Mouse (Mus musculus) testis, adult 2 months (tissue): ENCODE measurements around the gene Rab3d. TPM values are rescaled to one million over a fixed set of nuclear protein-coding genes. Genes with fewer than 3 reads are reported as not detected.

Experiments used
- H3K27ac ChIP-seq: fragments of 200-500 bp; 2 replicates; pipeline ENCODE4 v1.5.1; 2012; ENCODE audit warnings: low read depth, low read length; ENCODE audit not compliant: control insufficient read depth, insufficient read depth
- H3K27me3 ChIP-seq: fragments of 200-500 bp; 2 replicates; pipeline ENCODE4 v1.6.1; 2012; ENCODE audit warnings: mild to moderate bottlenecking, low read length, moderate library complexity; ENCODE audit not compliant: control insufficient read depth, insufficient read depth
- H3K36me3 ChIP-seq: fragments of 200-500 bp; 2 replicates; pipeline ENCODE4 v1.6.1; 2012; ENCODE audit warnings: mild to moderate bottlenecking, low read length; ENCODE audit not compliant: control insufficient read depth, insufficient read depth
- H3K4me1 ChIP-seq: fragments of 200-500 bp; 2 replicates; pipeline ENCODE4 v1.6.1; 2012; ENCODE audit warnings: low read length; ENCODE audit not compliant: control insufficient read depth, insufficient read depth
- H3K4me3 ChIP-seq: fragments of 200-500 bp; 2 replicates; pipeline ENCODE4 v1.5.1; 2012; ENCODE audit warnings: low read depth, mild to moderate bottlenecking, low read length, moderate library complexity, mixed read lengths; ENCODE audit not compliant: control insufficient read depth
- CTCF ChIP-seq: fragments of 200-500 bp; IDR thresholded peaks from 2 replicates; pipeline ENCODE4 v1.5.1; 2012; ENCODE audit warnings: low read depth, mild to moderate bottlenecking, inconsistent platforms, low read length, moderate library complexity; ENCODE audit not compliant: control insufficient read depth, insufficient read depth, insufficient replicate concordance
- POLR2A ChIP-seq: fragments of 200-500 bp; IDR thresholded peaks from 2 replicates; pipeline ENCODE4 v1.6.1; 2012; ENCODE audit warnings: low read depth, mild to moderate bottlenecking, inconsistent platforms, low read length, moderate library complexity; ENCODE audit not compliant: control insufficient read depth
- polyA plus RNA-seq: library from polyadenylated mRNA; depleted of rRNA; stranded (reverse); fragments of >200 nt; gene quantifications from 2 replicates; pipeline ENCODE4 v1.2.3, GENCODE M21; 2012

Rab3d gene
- polyA plus RNA-seq, 1 experiment, result 21.2 TPM

- H3K36me3 ChIP-seq, result no peaks in the 10 kb centered on the region
- no peaks in the 10 kb centered on the region for H3K27me3 ChIP-seq
- TF ChIP-seq POLR2A (no peak), CTCF (no peak)
- no peak overlapping the region for H3K27ac ChIP-seq
- H3K4me1 ChIP-seq, result peaks cover 13% of the 10 kb centered on the region
- no peak overlapping the region for H3K4me3 ChIP-seq
Measured at GRCm38 (mm10) chr9:21959244-21959643, 41.3 kb upstream of the Rab3d start.

DNA sequence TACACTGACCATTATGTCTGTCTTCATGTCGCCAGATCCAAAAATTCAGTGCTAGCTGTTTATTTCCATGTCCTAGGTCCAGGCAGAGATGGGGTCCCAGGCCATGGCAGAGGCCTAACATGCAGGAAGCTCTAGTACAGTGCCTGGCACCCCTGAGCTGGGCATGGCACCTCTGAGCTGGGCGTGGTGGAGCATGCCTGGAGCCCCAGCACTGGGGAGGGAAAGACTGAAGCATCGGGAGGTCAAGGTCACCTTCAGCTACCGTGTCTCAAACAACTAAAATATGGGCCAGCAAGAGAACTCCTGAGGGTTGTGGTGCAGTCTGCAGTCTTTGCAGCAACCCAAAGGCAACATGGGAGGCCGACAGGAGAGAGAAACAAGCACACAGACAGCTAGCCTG is 40.4 kb upstream of the Rab3d start:
- TF ChIP-seq POLR2A (no peak), CTCF (no peak)
- no peak overlapping the region for H3K27ac ChIP-seq
- H3K27me3 ChIP-seq, result no peaks in the 10 kb centered on the region
- no peak overlapping the region for H3K4me3 ChIP-seq
- H3K4me1 ChIP-seq, result peaks cover 14% of the 10 kb centered on the region
- H3K36me3 ChIP-seq, result no peaks in the 10 kb centered on the region

- H3K27me3 ChIP-seq, result no peaks in the 10 kb centered on the region
- TF ChIP-seq CTCF (no peak), POLR2A (peak; percentile 71; the same call in 1 of the 2 replicates)
- H3K4me1 ChIP-seq, result peaks cover 8% of the 10 kb centered on the region
- H3K27ac ChIP-seq, result peak within 1 kb of the TSS; percentile 95
- no peaks in the 10 kb centered on the region for H3K36me3 ChIP-seq
- peak within 1 kb of the TSS; percentile 94 for H3K4me3 ChIP-seq
Measured at GRCm38 (mm10) chr9:21955570-21956281, 37.7 kb upstream of the Rab3d start, which contains the start of gene Swsap1. Swsap1 (plus strand) TSS chr9:21955755.

GRCm38 (mm10) chr9:21955225-21955569 is 37.2 kb upstream of the Rab3d start:
- Histone ChIP-seq H3K27ac (peak overlapping the region; percentile 78), H3K4me1 (peaks cover 3% of the 10 kb centered on the region; the same call in 1 of the 2 replicates), H3K4me3 (peak overlapping the region; percentile 94), H3K36me3 (no peaks in the 10 kb centered on the region), H3K27me3 (no peaks in the 10 kb centered on the region)
- TF ChIP-seq POLR2A (no peak), CTCF (no peak)

DNA sequence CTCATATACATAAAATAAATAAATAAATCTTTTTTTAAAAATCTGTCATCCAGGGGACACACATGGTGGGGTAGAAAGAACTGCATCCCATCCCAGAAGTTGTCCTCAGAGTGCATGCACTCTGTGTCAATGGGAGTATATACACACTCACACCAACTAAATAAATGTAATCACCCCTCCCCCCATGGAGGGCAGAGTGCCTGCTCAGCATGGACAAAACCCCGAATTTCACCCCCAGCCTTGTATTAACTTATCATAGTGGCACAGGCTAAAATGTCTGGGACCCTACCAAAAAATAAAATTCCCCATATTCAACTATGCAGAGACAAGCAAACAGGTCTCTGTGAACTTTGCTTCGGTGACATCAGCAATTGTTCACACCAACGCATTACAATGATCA is 36.6 kb upstream of the Rab3d start:
- no peak overlapping the region for H3K4me3 ChIP-seq
- H3K27me3 ChIP-seq, result no peaks in the 10 kb centered on the region
- no peak for TF ChIP-seq CTCF
- no peak for TF ChIP-seq POLR2A
- H3K4me1 ChIP-seq, result peaks cover 3% of the 10 kb centered on the region; the same call in 1 of the 2 replicates
- H3K27ac ChIP-seq, result no peak overlapping the region
- no peaks in the 10 kb centered on the region for H3K36me3 ChIP-seq

GRCm38 (mm10) chr9:21953600-21953999 is 35.6 kb upstream of the Rab3d start:
- Histone ChIP-seq H3K4me3 (no peak overlapping the region), H3K27me3 (no peaks in the 10 kb centered on the region), H3K4me1 (peaks cover 3% of the 10 kb centered on the region), H3K27ac (no peak overlapping the region), H3K36me3 (no peaks in the 10 kb centered on the region)
- TF ChIP-seq POLR2A, result no peak
- no peak for TF ChIP-seq CTCF

GRCm38 (mm10) chr9:21951977-21952376 is 34.0 kb upstream of the Rab3d start:
- TF ChIP-seq POLR2A (no peak), CTCF (peak; percentile 52; the same call in 1 of the 2 replicates)
- Histone ChIP-seq H3K27me3 (no peaks in the 10 kb centered on the region), H3K36me3 (no peaks in the 10 kb centered on the region), H3K4me1 (peaks cover 17% of the 10 kb centered on the region), H3K27ac (no peak overlapping the region), H3K4me3 (no peak overlapping the region)
